In the genomic region with DNA sequence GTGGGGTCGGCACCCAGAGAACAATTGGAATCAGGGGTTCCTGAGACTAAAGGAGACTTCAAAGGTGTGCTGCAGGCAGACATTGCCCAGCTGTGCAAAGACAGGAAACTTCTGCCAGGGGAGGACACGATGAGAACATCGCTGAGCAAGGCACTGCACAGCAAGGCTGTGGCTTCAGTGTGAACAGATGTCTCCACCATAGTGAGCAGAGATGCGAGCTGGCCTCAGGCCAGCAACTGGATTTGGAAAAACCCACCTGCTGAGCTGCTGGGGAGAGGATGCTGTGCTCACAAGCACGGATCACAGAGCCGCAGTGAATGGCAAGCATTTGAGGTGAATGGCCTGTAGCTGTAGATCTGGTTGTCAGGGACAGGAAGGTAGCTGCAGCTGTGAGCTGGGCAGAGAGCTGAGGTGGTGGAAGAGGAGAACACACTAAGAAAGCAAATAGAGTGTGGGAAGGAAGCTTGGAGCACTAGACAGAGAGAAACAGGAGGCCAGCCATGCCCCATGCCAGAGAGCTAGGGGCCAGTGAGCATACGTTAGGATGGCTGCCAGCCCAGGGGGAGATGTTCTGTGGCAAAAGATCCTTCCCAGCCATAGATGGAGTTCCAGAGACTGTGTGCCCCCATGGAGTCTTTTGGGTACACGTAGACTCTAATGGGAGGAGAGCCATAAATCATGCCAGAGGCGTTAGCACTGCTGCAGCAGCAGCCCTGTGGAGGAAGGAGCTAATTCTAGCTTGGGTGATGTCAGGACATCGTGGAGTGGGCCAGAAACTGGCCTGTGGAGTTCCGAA, we compare ENCODE assay signal across 8 mouse cellular contexts. TPM values are rescaled to one million over a fixed set of nuclear protein-coding genes. Genes with fewer than 3 reads are reported as not detected.
DNase-seq lines count a peak whose midpoint lies in the region; ATAC-seq and TF ChIP-seq lines count a peak whose summit lies in the region.

No protein-coding gene starts in this region.

- 0 out of 2 replicates have a peak, but pooled peaks cover under 1% of the 10 kb centered on the region for H3K9me3 ChIP-seq in intestine, embryonic 14.5 days (ENCODE audit: control insufficient read depth, low read length)
- H3K9me3 ChIP-seq in intestine, embryonic 16.5 days (ENCODE audit: control insufficient read depth, low read length), result no peaks in the 10 kb centered on the region
- H3K9me3 ChIP-seq in hindbrain, postnatal 0 days (ENCODE audit: low read length), result no peaks in the 10 kb centered on the region

- no peak overlapping the region for H3K4me3 ChIP-seq in intestine, embryonic 14.5 days (ENCODE audit: low read depth, low read length)
- H3K4me3 ChIP-seq in intestine, embryonic 16.5 days (ENCODE audit: low read length), result no peak overlapping the region
- H3K4me3 ChIP-seq in hindbrain, postnatal 0 days (ENCODE audit: low read length), result no peak overlapping the region

- H3K4me1 ChIP-seq in intestine, embryonic 14.5 days (replicated peaks; ENCODE audit: control insufficient read depth, insufficient read depth, low read length), result no peaks in the 10 kb centered on the region
- no peaks in the 10 kb centered on the region for H3K4me1 ChIP-seq in intestine, embryonic 16.5 days (ENCODE audit: control insufficient read depth, insufficient read depth, low read length)
- H3K4me1 ChIP-seq in hindbrain, postnatal 0 days (ENCODE audit: insufficient read depth, low read length), result 0 out of 2 replicates have a peak, but pooled peaks cover 3% of the 10 kb centered on the region

- no peaks in the 10 kb centered on the region for H3K27me3 ChIP-seq in intestine, embryonic 14.5 days (replicated peaks; ENCODE audit: control insufficient read depth, insufficient read depth, low read length)
- H3K27me3 ChIP-seq in intestine, embryonic 16.5 days (replicated peaks; ENCODE audit: control insufficient read depth, insufficient read depth, low read length), result no peaks in the 10 kb centered on the region
- H3K27me3 ChIP-seq in hindbrain, postnatal 0 days (ENCODE audit: insufficient read depth, low read length), result no peaks in the 10 kb centered on the region

- TF ChIP-seq CTCF in brain, embryonic 14.5 days (IDR thresholded peaks at IDR 0.05; ENCODE audit: borderline replicate concordance, extremely low read depth, insufficient read depth, insufficient read length), result no peak
- TF ChIP-seq CTCF in hindbrain, postnatal 0 days (IDR thresholded peaks at IDR 0.05; ENCODE audit: low read depth), result no peak

- no peak for DNase-seq in intestine, embryonic 14.5 days (ENCODE audit: low spot score)
- peak; percentile 67 for DNase-seq in brain, embryonic 14.5 days (ENCODE audit: low read depth)
- DNase-seq in hindbrain, postnatal 0 days (ENCODE audit: low spot score), result peak; percentile 67
- DNase-seq in right cerebral cortex, postnatal 25 days, result peak; percentile 16
- DNase-seq in ovary, postnatal 36 days (ENCODE audit: low spot score), result no peak
- no peak for DNase-seq in lung, adult 18-20 months
- DNase-seq in spleen, postnatal 14 days (ENCODE audit: low spot score in 2 of 2), result no peak

- no peak overlapping the region for H3K4me2 ChIP-seq in intestine, embryonic 14.5 days (ENCODE audit: low read length)
- no peak overlapping the region for H3K4me2 ChIP-seq in intestine, embryonic 16.5 days (ENCODE audit: low read depth, low read length)
- H3K4me2 ChIP-seq in hindbrain, postnatal 0 days (ENCODE audit: low read depth, low read length), result no peak overlapping the region

- no peak overlapping the region for H3K27ac ChIP-seq in intestine, embryonic 14.5 days (ENCODE audit: low read depth)
- no peak overlapping the region for H3K27ac ChIP-seq in intestine, embryonic 16.5 days (ENCODE audit: low read length)
- peak overlapping the region; percentile 48; the same call in 1 of the 2 replicates for H3K27ac ChIP-seq in hindbrain, postnatal 0 days

- no peak for TF ChIP-seq POLR2A in brain, embryonic 14.5 days (IDR thresholded peaks at IDR 0.05; ENCODE audit: borderline replicate concordance, extremely low read depth, insufficient read depth, insufficient read length, poor library complexity, severe bottlenecking)

- H3K36me3 ChIP-seq in intestine, embryonic 14.5 days (ENCODE audit: control insufficient read depth, insufficient read depth, low read length), result no peaks in the 10 kb centered on the region
- H3K36me3 ChIP-seq in intestine, embryonic 16.5 days (ENCODE audit: control insufficient read depth, insufficient read depth, low read length), result no peaks in the 10 kb centered on the region
- no peaks in the 10 kb centered on the region for H3K36me3 ChIP-seq in hindbrain, postnatal 0 days (ENCODE audit: insufficient read depth, low read length)

- ATAC-seq in intestine, embryonic 14.5 days (replicated peaks; ENCODE audit: low FRiP score, low TSS enrichment, low read depth), result 0 out of 2 replicates have a peak, but pooled peaks have one; percentile 53
- ATAC-seq in intestine, embryonic 16.5 days, result no peak
- peak; percentile 65 for ATAC-seq in hindbrain, postnatal 0 days

- no peak overlapping the region for H3K9ac ChIP-seq in intestine, embryonic 14.5 days (ENCODE audit: low read length)
- no peak overlapping the region for H3K9ac ChIP-seq in intestine, embryonic 16.5 days (ENCODE audit: low read depth, low read length)
- H3K9ac ChIP-seq in hindbrain, postnatal 0 days (replicated peaks; ENCODE audit: low read length), result no peak overlapping the region

- 14% methylated on average over 11 of the region's 11 CpGs for WGBS in intestine, embryonic 14.5 days
- WGBS in intestine, embryonic 16.5 days, result 23% methylated on average over 11 of the region's 11 CpGs
- WGBS in hindbrain, postnatal 0 days, result 25% methylated on average over 11 of the region's 11 CpGs

RNA-seq across cellular contexts. Expression of a gene that starts 24.7 kb away (rescaled TPM):
- 2.0 and 2.5 TPM in 2 replicates for polyA plus RNA-seq in intestine, embryonic 14.5 days (2014; fragmentation: Nextera tagmentation; extraction: Ambion mirVana)
- polyA plus RNA-seq in intestine, embryonic 16.5 days (2015; fragmentation: Nextera tagmentation; extraction: Ambion mirVana), result 2.1 and 2.2 TPM in 2 replicates
- polyA plus RNA-seq in brain, embryonic 14.5 days (2012; rRNA removed), result 22.8 and 37.7 TPM in 2 replicates
- 137 and 142 TPM in 2 replicates for total RNA-seq in hindbrain, postnatal 0 days (2014; rRNA removed)
- 97.5 and 115 TPM in 2 replicates for polyA plus RNA-seq in hindbrain, postnatal 0 days (2015; fragmentation: Nextera tagmentation; extraction: Ambion mirVana)

Comparison
In these comparisons a context has a peak if more than half of its experiments do, and no peak if none do; other contexts are left out.
1. DNase-seq: peak in brain, embryonic 14.5 days (single experiment), hindbrain, postnatal 0 days (single experiment) and right cerebral cortex, postnatal 25 days (single experiment); none in intestine, embryonic 14.5 days (single experiment), ovary, postnatal 36 days (single experiment), lung, adult 18-20 months (0 of 2) and spleen, postnatal 14 days (0 of 2).